Mouse (Mus musculus): Measurements from ENCODE around the gene Snapc3. TPM values are rescaled to one million over a fixed set of nuclear protein-coding genes. Genes with fewer than 3 reads are reported as not detected.

The Snapc3 gene
- 85.2 and 95.0 TPM in 2 replicates for polyA plus RNA-seq (2014; fragmentation: Nextera tagmentation; extraction: Ambion mirVana)

DNA sequence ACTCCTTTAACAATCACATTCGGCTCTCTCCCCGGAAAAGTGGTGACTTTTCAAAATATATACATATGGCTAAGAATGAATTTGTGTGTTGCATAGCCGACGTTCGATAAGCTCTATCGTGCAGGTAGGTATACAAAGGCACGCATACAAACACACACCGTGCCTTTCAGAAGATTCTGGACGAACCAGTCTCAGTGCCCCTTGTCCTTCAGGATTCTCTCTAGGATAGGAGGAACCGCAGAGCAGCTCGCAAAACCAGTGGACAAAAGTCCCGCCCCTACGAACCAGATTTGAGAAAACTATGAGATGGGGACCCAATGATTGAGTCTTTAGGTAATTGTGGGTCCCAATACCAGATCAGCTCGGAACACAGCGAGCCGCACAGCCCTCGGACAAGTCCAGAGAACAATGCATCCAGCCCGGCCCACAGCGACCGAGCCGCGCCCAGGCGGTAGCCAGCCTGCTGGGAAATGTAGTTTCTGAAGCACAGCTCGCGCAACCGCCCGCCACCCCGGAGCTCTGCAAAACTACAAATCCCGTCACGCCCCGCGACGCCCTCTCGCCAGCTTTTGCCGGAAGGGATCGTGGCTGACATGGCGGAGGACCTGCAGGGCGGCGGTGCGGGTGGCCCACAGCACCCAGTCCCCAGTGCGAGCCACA lies at the start of gene Snapc3:
Gene Snapc3 (plus strand): TSS at position 565 of the 660 bp plus-strand sequence.
- Histone ChIP-seq H3K9me3 (ENCODE audit: control insufficient read depth, low read length) (no peaks in the 10 kb centered on the region), H3K27ac (ENCODE audit: low read depth, low read length) (peak within 1 kb of the TSS; percentile 85), H3K4me2 (replicated peaks; ENCODE audit: low read depth, low read length) (peak within 1 kb of the TSS; percentile 65), H3K4me1 (replicated peaks; ENCODE audit: control insufficient read depth, insufficient read depth, low read length) (no peaks in the 10 kb centered on the region), H3K9ac (ENCODE audit: low read depth, low read length) (peak within 1 kb of the TSS; percentile 98), H3K36me3 (ENCODE audit: control insufficient read depth, insufficient read depth, low read length) (no peaks in the 10 kb centered on the region), H3K27me3 (ENCODE audit: control insufficient read depth, insufficient read depth, low read length) (no peaks in the 10 kb centered on the region), H3K4me3 (ENCODE audit: low read depth, low read length) (peak within 1 kb of the TSS; percentile 99)
- DNase-seq (ENCODE audit: low spot score) (peak; percentile 97), ATAC-seq (ENCODE audit: low FRiP score) (peak; percentile 100)
- 2% methylated on average over 41 of the region's 41 CpGs for whole genome bisulfite sequencing

DNA sequence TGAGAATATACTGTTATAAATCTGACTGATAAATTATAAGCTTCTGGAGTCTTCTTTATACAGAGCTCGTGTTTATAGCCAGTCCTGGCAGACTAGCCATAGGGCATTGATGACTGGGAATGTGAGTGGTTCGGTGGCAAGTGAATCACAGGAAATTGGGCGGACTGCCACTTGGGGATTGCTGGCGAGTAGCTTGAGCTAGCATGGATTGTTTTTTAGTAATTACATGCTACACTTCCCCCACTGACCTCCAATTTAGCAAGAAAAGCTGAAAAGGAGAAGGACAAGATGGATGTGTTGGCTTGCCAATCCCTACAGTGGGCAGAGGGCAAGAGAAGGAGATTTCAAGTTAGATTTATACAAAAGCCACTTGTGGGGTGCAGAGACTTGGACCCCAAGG lies 44.1 kb upstream of the Snapc3 start:
- Histone ChIP-seq H3K36me3 (ENCODE audit: control insufficient read depth, insufficient read depth, low read length) (no peaks in the 10 kb centered on the region), H3K27ac (ENCODE audit: low read depth, low read length) (no peak overlapping the region), H3K27me3 (ENCODE audit: control insufficient read depth, insufficient read depth, low read length) (no peaks in the 10 kb centered on the region), H3K9ac (ENCODE audit: low read depth, low read length) (no peak overlapping the region), H3K4me3 (ENCODE audit: low read depth, low read length) (no peak overlapping the region), H3K4me2 (replicated peaks; ENCODE audit: low read depth, low read length) (no peak overlapping the region), H3K4me1 (replicated peaks; ENCODE audit: control insufficient read depth, insufficient read depth, low read length) (no peaks in the 10 kb centered on the region), H3K9me3 (ENCODE audit: control insufficient read depth, low read length) (no peaks in the 10 kb centered on the region)
- WGBS: 72% methylated on average over 4 of the region's 4 CpGs
- DNase-seq (ENCODE audit: low spot score): no peak
- no peak for ATAC-seq (ENCODE audit: low FRiP score)

DNA sequence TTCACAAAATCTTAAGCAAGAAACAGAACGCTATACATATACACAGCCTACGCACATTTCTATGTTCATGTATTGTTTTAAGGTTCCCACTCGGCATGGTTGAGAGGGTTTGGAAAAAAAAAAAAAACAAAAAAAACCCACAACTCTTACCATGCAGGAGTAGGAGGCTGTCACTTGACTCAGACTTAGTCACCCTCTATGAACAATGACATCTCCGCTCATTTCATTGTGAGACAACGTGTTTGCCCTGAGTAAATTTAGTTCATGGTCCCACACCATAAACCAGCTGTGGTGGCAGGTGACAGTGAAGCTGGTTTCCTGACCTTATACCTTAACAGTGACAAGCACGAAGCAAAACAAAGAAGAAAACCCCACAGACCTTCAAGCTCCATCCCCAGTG lies 41.9 kb upstream of the Snapc3 start:
- H3K4me1 ChIP-seq (replicated peaks; ENCODE audit: control insufficient read depth, insufficient read depth, low read length): no peaks in the 10 kb centered on the region
- WGBS: 87% methylated on average over 6 of the region's 6 CpGs
- no peak overlapping the region for H3K9ac ChIP-seq (ENCODE audit: low read depth, low read length)
- DNase-seq (ENCODE audit: low spot score) (no peak), ATAC-seq (ENCODE audit: low FRiP score) (no peak)
- H3K36me3 ChIP-seq (ENCODE audit: control insufficient read depth, insufficient read depth, low read length): no peaks in the 10 kb centered on the region
- no peak overlapping the region for H3K4me2 ChIP-seq (replicated peaks; ENCODE audit: low read depth, low read length)
- no peak overlapping the region for H3K4me3 ChIP-seq (ENCODE audit: low read depth, low read length)
- no peaks in the 10 kb centered on the region for H3K27me3 ChIP-seq (ENCODE audit: control insufficient read depth, insufficient read depth, low read length)
- H3K27ac ChIP-seq (ENCODE audit: low read depth, low read length): no peak overlapping the region
- H3K9me3 ChIP-seq (ENCODE audit: control insufficient read depth, low read length): no peaks in the 10 kb centered on the region

DNA sequence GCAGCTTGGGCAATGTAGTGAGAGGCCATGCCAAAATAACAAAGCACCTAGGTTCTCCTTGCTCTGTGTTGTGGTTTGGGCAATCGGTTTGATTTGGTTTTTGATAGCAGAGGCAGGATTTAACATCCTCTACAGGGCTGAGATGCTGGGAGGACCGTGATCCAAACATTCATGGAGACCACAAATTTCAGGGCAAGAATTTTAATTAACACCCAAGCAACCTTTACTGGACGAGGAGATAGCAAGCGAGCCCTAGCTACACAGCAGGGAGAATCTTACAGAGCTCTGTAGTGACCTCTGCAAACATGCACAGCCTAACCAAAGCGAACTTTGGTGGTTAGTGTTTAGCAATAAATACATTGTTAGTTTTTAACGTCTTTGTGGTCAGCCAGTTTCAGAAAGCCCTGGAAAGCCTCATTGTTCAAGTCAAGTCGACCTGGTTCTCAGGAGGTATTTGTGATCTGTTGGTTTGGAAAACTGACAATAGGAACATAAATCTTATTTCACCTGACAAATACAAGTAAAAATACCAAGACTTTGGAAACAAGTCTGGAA lies 41.0 kb upstream of the Snapc3 start:
- WGBS: 77% methylated on average over 7 of the region's 7 CpGs
- no peaks in the 10 kb centered on the region for H3K4me1 ChIP-seq (replicated peaks; ENCODE audit: control insufficient read depth, insufficient read depth, low read length)
- H3K4me2 ChIP-seq (replicated peaks; ENCODE audit: low read depth, low read length): no peak overlapping the region
- ATAC-seq (ENCODE audit: low FRiP score): no peak
- H3K9ac ChIP-seq (ENCODE audit: low read depth, low read length): no peak overlapping the region
- no peaks in the 10 kb centered on the region for H3K36me3 ChIP-seq (ENCODE audit: control insufficient read depth, insufficient read depth, low read length)
- H3K27me3 ChIP-seq (ENCODE audit: control insufficient read depth, insufficient read depth, low read length): no peaks in the 10 kb centered on the region
- H3K4me3 ChIP-seq (ENCODE audit: low read depth, low read length): no peak overlapping the region
- H3K27ac ChIP-seq (ENCODE audit: low read depth, low read length): no peak overlapping the region
- no peaks in the 10 kb centered on the region for H3K9me3 ChIP-seq (ENCODE audit: control insufficient read depth, low read length)
- no peak for DNase-seq (ENCODE audit: low spot score)

DNA sequence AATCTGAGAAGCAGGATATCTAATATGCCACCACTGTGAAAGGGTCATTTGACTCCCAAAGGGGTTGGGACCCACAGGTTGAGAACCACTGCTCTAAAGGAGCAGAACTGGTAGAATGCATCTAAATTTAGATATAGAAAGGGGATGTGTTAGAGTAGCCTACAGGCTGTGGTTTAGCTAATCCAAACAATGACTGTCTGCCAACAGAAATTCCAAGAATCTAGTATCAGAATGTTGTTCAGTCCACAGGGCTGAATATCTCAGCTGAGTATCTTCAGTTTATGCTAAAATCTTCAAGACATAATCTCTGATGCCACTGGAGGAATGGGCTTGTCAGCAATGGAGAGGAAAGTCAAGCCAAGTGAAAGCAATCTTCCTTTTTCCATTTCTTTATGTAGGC lies 38.5 kb upstream of the Snapc3 start:
- Histone ChIP-seq H3K4me2 (replicated peaks; ENCODE audit: low read depth, low read length) (no peak overlapping the region), H3K9me3 (ENCODE audit: control insufficient read depth, low read length) (no peaks in the 10 kb centered on the region), H3K27ac (ENCODE audit: low read depth, low read length) (no peak overlapping the region), H3K4me3 (ENCODE audit: low read depth, low read length) (no peak overlapping the region), H3K4me1 (replicated peaks; ENCODE audit: control insufficient read depth, insufficient read depth, low read length) (no peaks in the 10 kb centered on the region), H3K9ac (ENCODE audit: low read depth, low read length) (no peak overlapping the region), H3K27me3 (ENCODE audit: control insufficient read depth, insufficient read depth, low read length) (no peaks in the 10 kb centered on the region), H3K36me3 (ENCODE audit: control insufficient read depth, insufficient read depth, low read length) (no peaks in the 10 kb centered on the region)
- DNase-seq (ENCODE audit: low spot score) (no peak), ATAC-seq (ENCODE audit: low FRiP score) (no peak)

DNA sequence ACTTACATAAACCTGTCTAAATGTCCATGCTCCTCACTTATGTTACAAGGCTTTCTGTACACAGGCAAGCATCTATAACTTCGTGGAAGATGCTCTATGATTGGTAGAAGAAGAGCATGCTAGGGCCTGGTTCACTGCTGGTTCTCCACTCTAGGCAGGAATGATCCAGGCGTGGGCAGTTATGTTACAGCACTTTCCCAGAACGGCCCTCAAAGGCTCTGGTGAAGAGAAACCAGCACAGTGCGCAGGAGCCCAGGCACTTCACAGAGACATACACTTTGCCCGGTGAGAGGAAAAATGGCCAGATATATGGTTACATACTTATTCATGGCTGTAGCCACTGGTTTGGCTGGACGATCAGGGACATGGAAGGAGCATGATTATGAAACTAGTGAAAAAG lies 37.8 kb upstream of the Snapc3 start:
- Histone ChIP-seq H3K27ac (ENCODE audit: low read depth, low read length) (no peak overlapping the region), H3K9me3 (ENCODE audit: control insufficient read depth, low read length) (no peaks in the 10 kb centered on the region), H3K4me1 (replicated peaks; ENCODE audit: control insufficient read depth, insufficient read depth, low read length) (no peaks in the 10 kb centered on the region), H3K36me3 (ENCODE audit: control insufficient read depth, insufficient read depth, low read length) (no peaks in the 10 kb centered on the region), H3K9ac (ENCODE audit: low read depth, low read length) (no peak overlapping the region), H3K4me3 (ENCODE audit: low read depth, low read length) (no peak overlapping the region), H3K4me2 (replicated peaks; ENCODE audit: low read depth, low read length) (no peak overlapping the region), H3K27me3 (ENCODE audit: control insufficient read depth, insufficient read depth, low read length) (no peaks in the 10 kb centered on the region)
- ATAC-seq (ENCODE audit: low FRiP score) (no peak), DNase-seq (ENCODE audit: low spot score) (no peak)
- WGBS: 91% methylated on average over 6 of the region's 6 CpGs

DNA sequence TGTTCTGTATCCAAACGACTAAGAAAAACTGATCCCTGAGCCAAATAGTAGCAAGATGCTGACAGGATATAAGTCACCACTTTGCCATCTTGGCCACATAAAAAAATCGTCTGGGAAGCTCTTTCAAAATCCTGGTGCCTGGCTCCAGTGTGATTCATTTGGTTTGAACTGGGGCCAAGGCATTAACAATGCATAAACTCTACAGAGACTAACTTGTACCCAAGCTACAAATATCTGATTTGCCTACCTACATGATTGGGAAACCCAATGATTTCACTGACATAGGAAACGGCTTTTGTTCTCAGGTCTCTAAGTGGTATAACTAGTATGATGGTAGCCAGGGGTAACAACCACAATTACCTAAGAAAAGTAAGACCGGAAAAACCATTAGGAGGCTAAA lies 37.3 kb upstream of the Snapc3 start:
- no peaks in the 10 kb centered on the region for H3K36me3 ChIP-seq (ENCODE audit: control insufficient read depth, insufficient read depth, low read length)

DNA sequence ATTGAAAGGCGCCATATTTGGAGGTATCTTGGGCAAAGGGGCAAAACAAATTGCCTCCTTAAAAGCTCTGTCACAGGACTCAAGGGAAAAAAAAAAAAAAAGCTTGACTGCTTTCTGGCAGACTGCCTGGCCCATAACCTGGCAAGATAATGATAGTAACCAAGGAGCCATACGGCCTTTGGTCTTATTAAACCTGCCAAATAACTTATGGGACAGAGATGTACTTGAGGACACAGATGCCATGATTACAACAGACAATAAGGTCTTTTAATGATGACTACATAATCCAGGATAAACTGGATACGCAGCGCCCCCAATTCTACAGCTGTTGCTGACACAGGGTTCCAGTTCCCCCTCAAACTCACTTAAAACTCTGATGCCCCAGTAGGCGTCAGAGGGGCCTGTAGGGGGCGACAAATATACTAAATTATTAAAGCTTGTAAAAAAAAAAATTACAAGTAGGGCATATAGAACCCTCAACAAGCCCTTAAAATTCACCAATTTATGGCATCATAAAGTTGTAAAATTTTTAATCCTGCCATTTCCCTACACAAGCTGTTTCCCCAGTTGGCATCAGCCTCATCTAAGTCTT lies 33.5 kb upstream of the Snapc3 start:
- Histone ChIP-seq H3K27ac (ENCODE audit: low read depth, low read length) (no peak overlapping the region), H3K9me3 (ENCODE audit: control insufficient read depth, low read length) (no peaks in the 10 kb centered on the region), H3K4me1 (replicated peaks; ENCODE audit: control insufficient read depth, insufficient read depth, low read length) (no peaks in the 10 kb centered on the region), H3K4me3 (ENCODE audit: low read depth, low read length) (no peak overlapping the region), H3K36me3 (ENCODE audit: control insufficient read depth, insufficient read depth, low read length) (no peaks in the 10 kb centered on the region), H3K9ac (ENCODE audit: low read depth, low read length) (no peak overlapping the region), H3K4me2 (replicated peaks; ENCODE audit: low read depth, low read length) (no peak overlapping the region), H3K27me3 (ENCODE audit: control insufficient read depth, insufficient read depth, low read length) (no peaks in the 10 kb centered on the region)
- ATAC-seq (ENCODE audit: low FRiP score): no peak
- peak; percentile 31 for DNase-seq (ENCODE audit: low spot score)
- WGBS: 57% methylated on average over 6 of the region's 6 CpGs

More for the DNA sequence above, 37.3 kb upstream of the Snapc3 start:
- WGBS: 89% methylated on average over 4 of the region's 4 CpGs
- no peaks in the 10 kb centered on the region for H3K9me3 ChIP-seq (ENCODE audit: control insufficient read depth, low read length)
- H3K27ac ChIP-seq (ENCODE audit: low read depth, low read length): no peak overlapping the region
- H3K4me3 ChIP-seq (ENCODE audit: low read depth, low read length): no peak overlapping the region
- no peak for ATAC-seq (ENCODE audit: low FRiP score)
- no peaks in the 10 kb centered on the region for H3K4me1 ChIP-seq (replicated peaks; ENCODE audit: control insufficient read depth, insufficient read depth, low read length)
- H3K9ac ChIP-seq (ENCODE audit: low read depth, low read length): no peak overlapping the region
- H3K27me3 ChIP-seq (ENCODE audit: control insufficient read depth, insufficient read depth, low read length): no peaks in the 10 kb centered on the region
- no peak overlapping the region for H3K4me2 ChIP-seq (replicated peaks; ENCODE audit: low read depth, low read length)
- DNase-seq (ENCODE audit: low spot score): no peak

DNA sequence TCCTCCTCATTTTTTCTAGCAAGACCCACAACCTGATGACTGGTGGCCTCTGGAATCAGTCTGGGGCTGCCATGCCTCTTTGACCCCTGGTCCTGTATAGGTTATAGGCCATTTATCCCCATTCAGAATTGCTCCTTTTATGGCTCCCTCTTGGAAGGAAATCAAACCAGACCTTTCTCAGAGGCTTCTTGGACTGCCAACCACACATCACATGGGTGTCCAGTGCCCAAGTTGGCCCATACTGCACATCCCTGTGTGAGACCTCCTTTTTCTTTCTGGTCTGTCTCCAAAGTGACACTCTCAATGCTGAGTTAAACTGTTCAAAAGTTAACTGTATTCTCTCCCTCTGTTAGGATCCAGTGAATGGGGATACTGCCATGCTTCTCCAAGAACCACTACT lies 32.4 kb upstream of the Snapc3 start:
- Histone ChIP-seq H3K9me3 (ENCODE audit: control insufficient read depth, low read length) (no peaks in the 10 kb centered on the region), H3K36me3 (ENCODE audit: control insufficient read depth, insufficient read depth, low read length) (no peaks in the 10 kb centered on the region), H3K4me3 (ENCODE audit: low read depth, low read length) (no peak overlapping the region), H3K27me3 (ENCODE audit: control insufficient read depth, insufficient read depth, low read length) (no peaks in the 10 kb centered on the region), H3K27ac (ENCODE audit: low read depth, low read length) (no peak overlapping the region), H3K9ac (ENCODE audit: low read depth, low read length) (no peak overlapping the region), H3K4me1 (replicated peaks; ENCODE audit: control insufficient read depth, insufficient read depth, low read length) (no peaks in the 10 kb centered on the region), H3K4me2 (replicated peaks; ENCODE audit: low read depth, low read length) (no peak overlapping the region)
- ATAC-seq (ENCODE audit: low FRiP score) (no peak), DNase-seq (ENCODE audit: low spot score) (no peak)
